Mouse (Mus musculus) left cerebral cortex, adult 11 months (tissue): ENCODE measurements around the gene Ank3.

Experiments used
- DNase-seq: peaks from one replicate; pipeline ENCODE4 v3.0.0; 2022; ENCODE audit warnings: low spot score

Gene Ank3

DNA sequence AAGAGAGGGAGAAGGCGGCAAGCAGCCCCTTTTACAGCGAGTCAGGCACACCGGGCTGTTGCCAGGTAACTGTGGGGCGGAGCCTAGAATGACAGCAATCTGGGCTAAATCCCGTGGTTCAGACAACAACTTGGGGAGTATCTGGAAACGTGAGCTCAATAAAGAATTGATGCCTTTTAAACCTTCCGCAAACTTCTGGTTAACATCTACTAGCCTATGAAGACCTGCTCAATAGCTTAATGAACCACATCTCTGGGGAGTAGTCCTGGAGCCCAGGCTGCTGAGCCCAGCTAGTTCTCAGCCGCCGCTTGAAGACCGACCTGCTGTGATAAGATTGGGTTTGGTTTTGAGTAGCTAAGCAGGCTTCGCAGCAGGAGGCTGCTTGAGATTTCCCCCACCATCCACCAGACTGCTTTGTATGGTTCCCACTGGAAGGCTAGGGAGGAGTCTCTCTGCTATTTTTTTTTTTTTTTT lies 175.7 kb downstream of the Ank3 start:
- no peak for DNase-seq

DNA sequence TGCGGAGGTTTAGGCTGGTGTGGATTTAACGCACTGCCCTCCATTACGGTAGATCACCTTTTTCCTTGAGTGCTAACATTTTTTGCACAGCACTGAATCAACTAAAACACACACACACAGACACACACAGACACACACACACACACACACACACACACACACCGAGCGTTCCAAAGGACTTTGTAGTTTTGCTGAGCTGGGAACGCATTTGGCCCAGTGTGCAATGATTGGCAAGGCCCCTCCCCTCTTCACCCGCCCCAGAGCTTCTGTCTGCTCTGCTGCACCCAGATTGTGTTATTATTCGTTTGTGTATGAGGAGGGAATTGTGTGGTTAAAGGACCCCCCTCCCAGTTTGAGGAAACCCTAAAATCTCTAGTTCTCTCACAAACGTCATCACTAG lies 176.3 kb downstream of the Ank3 start:
- no peak for DNase-seq

DNA sequence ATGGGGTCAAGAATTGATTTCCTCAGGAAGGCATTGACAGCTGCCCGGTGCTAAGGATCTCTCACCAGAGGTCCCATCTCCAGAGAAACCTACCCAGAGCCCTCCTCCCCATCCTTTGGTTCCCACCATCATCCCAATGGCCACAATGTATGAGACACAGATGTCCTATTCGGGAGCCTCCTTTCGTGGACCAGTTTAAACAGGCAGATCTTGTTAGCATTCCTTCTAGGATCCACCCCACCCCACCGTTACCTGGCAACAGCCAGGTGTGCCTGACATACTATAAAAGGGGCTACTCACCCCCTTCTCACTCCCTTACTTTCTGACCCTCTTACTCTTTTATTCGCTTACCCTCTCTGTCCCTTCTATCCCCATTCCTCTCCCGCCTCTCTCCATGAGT lies 176.9 kb downstream of the Ank3 start:
- DNase-seq = no peak

DNA sequence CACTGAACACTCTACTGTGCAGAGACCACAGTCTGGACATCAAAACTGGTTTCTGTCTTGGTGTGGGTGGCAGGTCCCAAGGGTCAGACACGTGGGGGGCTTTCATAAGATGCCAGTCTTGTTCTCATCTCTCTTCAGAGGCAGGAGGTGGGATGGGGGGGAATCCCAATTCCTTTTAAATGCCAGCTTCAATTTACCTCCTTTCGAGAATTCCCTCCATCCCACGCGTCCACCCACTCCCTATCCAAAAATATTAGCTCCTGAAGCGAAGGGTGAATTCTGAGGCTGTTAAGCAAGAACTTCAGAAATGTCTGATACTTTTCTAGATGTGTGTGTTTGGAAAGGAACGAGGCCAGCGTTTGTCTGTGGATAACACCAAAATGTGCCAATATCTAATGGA lies 177.7 kb downstream of the Ank3 start:
- peak; percentile 52 for DNase-seq

DNA sequence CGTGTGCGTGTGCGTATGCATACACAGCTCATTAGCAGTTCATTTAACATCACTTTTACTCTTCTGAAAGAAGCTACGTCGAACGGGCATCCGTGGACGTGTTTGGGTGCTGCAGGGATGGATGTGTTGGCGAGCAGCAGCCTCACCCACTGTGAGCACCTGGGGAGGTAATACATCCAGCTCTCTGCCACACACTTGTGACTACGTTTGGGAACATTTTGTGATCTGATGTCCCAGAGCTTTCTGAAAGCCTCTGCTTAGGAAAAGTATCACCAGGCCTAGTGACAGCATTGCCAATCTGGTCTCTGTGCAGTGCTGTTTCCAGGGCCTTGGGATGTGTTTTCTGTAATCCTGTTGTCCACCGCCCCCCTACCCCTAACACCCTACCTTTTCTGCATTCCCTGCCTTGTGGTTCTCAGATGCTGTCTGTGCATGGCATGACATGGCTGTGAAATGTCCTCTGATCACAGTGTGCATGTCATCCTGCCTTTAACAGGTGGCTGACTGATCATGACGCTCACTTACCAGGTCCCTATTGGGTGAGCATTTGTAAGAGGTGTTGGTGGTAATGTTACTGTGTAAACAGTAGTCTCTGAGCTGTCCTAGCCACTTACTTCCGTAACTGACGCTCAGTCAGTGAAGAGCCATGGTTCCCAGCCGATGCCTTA lies 178.6 kb downstream of the Ank3 start:
- no peak for DNase-seq

DNA sequence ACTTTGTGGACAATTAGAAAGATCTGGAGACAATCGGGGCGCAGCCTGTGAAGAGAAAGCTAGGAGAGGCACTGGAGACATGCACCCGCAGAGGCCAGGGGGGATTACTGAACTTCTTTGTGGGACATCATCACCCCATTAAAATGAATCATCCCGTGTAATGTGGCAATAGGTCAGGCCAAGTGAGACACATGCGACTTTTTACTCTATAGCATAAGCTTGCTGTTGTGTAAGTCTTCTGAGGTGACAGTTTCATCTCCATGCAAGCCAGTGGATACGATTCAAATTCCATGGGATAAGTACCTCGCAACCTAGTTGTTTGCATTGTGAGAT lies 179.1 kb downstream of the Ank3 start:
- DNase-seq = no peak

DNA sequence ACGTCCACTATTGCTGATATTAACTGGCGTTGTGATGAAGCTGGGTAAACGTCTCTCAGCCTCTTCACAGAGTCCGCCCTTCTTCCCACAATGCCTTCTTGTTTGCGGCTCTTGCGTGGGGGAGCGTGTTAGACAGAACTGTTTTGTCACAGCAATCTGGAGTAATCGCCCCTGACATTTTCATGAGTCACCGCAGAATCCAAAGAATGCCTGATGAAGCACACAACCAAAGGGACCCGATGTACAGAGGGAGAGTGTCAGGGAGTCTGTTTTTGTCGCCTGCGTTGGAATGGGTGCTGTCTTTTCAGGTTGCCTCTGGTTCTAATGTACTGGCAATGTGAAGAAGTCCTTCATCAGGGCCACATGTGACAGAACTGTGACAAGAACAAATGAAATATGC lies 181.0 kb downstream of the Ank3 start:
- DNase-seq = peak; percentile 47

DNA sequence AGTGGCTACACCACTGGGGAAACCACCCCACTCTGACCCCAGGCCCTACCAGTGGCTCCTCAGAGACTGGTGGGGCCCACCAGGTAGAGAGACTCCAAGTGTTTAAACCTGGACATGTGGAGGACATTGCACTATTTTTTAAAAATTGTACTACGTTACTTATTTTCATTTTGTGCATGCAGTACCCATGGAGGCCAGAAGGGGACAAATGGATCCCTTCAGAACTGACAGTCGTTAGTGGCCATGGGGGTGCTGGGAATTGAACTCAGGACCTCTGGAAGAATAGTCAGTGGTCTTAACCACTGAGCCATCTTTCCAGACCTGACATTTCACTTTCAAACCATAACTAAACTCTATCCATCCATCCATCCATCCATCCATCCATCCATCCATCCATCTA lies 183.0 kb downstream of the Ank3 start:
- no peak for DNase-seq

DNA sequence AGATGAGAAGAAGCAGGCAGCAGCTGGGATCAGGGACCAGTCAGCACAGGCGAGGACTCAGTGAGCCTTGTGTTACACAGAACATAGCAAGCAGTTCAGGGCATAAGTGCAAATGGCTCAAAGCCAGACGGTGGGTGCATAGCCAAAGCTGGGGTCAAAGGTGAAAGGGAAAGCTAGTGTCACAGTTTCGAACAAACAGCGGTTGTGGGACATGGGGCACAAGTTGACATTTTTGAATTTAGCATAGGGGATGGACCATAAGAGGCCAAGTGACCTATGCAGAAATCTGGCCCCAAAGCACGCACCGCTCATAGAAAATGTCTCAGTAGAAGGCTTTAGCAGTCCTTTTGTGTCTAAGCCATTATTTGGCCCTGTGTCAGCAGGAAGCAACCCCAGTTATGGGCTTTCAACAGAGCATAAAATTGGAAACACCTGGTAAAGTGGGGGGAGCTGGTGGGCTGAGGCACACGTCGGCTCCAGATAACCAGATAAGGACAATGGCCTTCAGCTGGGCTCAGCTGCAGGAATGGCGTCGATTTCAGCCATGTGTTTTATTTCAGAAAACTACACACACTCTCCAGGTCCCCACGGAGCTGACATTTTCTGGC lies 185.4 kb downstream of the Ank3 start:
- DNase-seq = no peak

DNA sequence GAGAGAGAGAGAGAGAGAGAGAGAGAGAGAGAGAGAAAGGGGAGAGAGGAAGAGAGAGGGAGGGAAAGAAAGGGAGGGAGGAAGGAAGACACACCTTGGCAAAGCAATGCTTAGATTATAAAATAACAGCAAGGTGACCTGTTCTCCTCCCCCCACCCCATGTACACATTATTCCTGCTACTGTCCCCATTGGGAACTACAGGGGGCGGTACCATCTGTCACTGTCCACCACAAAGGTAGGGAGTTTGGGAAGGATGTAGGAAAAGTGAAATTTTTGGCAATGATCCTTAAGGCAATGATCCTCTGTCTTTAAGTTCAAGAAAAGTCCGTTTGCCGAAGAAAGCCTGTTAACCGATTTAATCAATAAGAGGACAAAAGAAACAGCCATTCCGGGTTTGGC lies 186.0 kb downstream of the Ank3 start:
- DNase-seq = no peak

DNA sequence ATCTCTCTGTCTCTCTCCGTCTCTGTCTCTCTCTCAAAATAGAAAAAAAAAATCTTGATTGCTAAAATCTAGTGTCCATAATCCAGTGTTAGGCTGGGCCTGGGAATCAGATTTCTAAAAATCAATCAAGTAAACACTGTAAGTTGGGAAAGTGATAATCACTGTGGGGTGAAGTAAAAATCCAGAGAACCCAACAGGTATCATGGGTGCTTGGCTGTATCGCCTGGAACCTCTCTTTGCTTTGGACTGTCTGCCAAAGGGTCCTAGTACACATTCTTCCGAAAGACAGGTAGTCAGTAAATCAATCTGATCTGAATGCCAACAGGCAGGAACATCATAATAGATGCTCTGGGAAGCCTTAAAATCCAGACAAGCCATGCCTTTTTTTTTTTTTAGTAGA lies 186.7 kb downstream of the Ank3 start:
- no peak for DNase-seq

DNA sequence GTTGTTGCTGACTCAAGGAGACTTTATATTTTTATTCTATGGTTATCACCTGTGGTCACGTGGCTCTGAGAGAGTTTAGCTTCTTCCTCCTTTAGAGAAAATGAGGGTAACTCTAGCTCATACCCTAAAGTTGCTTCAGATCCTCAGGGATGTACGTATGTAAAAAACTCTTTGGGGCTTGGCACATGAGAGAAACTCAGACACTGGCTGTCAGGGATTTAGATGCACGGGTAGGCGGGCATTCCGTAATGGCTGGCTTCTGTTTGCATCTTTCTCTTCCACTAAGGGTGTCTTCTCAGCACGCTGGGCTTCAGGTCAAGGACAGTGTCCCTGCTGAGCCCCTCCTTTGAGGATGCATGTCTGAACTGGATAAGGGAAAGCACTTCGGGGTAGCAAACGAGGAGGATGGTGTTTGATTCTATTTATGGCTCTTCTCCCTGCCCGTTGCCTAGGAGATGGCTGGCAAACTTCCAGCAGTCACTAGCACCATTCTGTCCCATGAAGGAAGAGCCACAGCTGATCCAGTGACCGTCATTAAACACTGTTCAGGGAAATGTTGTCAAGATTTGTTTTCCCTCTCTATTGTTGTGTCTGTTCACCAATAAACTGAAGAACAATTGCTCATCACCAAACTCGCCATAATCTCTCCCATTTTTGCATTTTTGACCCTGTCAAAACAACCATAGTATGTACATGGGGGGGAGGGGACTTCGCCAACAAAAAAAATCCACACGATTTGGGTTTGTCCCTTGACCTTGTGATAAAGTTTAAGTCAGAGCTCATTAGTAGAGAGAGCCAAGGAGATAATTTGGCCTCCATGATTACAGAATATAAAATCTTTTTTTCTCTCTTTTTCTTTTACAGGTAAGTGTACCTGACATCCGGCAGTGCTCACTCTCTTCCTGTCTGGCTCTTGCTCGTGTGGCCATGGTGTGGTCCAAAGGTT lies 195.9 kb downstream of the Ank3 start:
- peak; percentile 53 for DNase-seq

DNA sequence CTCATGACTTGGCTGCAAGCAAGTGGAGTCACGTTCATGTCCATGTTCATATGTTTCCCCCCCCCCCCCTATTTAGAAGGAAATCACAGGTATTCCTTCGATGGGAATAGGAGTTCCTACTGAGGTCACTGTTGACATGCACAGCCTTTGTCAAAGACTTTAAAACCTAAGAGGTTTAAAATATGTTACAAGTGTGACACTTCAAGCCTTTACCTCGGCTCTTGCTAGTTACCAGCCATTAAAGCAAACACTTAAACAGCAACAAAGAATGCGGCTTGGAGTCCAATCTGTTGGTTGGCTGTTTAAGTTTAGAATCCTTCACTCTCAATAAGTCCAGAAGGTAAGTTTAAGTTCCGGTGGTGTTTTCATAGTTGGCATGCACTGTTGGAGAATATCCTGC lies 196.9 kb downstream of the Ank3 start:
- DNase-seq = no peak

DNA sequence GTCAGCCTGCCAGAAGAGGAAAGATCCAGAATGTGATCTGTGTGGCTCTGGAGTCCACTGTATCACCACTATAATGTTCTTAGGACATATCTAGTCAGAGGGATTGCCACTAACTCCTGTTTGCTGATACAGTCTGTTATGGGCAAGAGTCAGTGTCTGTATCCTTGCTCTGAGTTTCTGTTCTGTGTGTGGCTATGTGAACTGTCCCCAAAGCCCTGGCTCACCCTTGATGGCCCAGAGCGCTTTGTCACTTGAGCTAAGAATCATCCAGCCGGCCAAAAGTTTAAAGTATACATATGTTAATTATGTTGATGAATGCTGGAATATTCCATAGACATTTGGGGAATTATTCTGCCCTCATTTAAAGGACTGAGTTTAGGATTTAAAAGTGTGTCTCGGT lies 202.9 kb downstream of the Ank3 start:
- no peak for DNase-seq

DNA sequence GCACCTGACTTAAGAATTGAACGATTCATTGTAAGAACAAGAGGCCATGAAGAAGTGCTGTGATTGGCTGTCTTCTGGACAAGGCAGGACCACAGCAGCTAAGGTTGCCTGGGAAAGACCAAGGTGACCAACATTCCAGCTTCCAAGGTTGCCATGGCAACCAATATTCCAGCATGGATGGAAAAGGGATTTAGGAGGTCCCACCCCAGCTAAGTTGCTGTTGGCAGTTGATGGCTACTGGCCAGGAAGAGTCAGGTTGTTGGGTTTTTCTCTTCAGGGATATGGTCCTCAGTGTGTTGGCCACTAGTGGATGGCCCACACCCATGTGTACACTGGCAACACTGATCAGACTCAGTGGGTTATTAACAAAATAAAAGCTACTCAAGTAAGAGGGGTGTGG lies 204.1 kb downstream of the Ank3 start:
- DNase-seq = no peak

DNA sequence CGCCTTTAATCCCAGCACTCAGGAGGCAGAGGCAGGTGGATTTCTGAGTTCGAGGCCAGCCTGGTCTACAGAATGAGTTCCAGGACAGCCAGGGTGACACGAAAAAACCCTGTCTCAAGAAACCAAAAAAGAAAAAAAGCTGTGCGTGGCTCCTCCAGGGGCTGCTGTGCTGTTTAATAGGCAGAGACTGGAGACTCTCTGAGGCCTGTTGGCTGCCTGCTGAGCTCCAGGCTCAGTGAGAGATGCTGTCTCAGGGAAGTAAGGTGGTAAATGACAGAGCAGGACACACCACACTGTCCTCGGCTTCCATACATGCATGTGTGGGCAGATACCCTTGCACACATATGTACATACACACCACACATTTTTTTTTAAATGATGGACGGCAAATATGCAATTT lies 206.0 kb downstream of the Ank3 start:
- no peak for DNase-seq

DNA sequence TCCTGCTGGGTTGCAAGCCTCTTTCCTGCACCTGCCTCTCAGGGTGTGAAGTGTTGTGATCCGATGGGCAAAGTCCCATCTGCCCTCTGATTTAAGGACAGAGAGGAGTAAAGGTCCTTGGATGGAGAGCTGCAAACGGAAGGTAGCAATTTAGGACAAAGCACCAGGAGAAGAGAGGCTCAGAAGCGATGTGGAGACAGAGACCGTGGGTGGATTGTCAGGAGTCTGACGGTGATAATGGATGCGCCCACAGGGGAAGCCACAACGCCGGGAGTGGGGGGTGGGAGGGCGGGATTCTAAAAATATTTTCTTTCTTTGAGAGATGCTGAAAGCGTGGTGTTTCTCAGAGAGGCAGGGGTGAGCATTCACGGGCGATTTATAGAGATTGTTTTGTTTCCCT lies 206.6 kb downstream of the Ank3 start:
- no peak for DNase-seq

DNA sequence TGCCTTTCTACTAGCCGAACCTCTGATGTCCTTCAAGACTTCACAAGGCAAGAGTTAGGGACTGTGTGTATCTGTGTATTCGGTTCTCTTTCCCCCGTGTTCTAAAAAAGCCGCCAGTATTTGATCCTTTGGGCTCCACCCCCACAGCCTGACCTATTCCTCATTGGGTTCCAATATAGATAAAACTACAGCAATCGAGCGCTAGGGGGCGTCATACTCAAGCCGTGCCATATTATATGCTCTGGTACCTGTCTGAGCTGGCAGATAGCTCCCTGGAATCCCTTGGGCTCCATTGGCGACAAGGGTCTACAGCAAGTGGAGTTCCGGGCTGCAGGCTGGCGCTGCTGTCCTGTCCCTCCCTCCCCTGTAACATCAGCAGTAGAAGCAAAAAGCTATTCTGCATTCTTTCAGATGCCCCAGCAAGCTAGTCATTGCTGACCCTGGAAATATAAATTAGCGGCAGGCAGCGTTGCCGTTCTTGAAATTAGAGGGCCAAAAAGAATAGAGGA lies 209.1 kb downstream of the Ank3 start:
- no peak for DNase-seq

DNA sequence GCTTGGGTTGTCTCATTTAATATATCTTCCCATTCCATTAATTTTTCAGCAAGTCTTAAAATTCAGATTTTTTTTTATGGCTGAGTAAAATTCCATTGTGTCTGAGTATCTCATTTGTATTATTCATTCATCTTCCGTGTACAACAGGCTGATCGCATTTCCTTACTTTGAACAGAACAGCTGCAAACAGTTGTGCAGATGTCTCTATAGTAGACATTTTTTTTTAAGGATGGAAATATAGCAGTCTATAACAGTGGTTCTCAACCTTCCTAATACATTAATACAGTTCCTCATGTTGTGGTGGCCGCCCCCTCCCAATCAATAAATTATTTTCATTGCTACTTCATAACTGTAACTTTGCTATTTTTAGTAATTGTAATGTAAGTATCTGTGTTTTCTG lies 212.7 kb downstream of the Ank3 start:
- no peak for DNase-seq

DNA sequence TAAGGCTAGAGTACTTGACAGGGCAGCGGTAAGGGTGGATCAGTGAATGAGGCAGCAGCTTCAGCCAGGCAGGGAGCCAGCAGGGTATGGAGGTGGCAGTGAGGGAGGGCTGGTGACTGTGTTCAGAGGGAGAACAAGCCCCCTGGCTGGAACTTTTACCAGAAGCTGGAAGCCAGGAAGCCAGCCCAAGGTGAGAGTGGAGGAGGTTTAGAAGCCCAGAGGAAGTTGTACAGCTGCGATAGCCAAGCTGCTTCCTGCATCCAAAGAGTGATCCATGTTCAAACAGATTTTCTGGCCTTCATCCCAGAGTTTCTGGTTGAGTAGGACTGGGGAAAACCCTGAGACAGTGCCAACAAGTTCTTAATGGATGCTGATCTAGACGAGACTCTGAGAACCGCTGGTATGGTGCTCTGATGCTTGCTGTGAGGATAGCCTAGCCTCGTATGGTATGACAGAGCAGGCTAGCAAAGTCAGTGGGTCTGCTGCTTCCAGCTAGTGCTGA lies 213.3 kb downstream of the Ank3 start:
- no peak for DNase-seq

DNA sequence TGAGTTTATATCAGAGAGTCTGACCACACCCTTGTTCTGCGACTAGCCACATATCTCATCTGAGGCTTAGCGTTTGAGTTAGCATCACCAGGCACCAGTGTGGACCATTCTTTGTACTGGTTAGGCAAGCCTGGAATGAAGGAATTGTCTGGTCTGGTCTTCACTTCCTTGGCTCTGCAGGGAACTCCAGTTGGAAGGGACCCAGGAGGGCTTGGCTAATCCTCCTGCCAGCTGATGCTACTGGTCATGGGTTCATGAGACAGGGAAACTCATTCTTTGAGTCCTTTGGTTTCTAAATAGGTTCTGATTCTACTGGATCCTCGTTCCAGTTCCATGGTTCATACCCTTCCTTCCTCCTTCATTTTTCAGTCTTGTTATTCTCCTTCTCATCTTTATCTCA lies 218.4 kb downstream of the Ank3 start:
- DNase-seq = no peak

DNA sequence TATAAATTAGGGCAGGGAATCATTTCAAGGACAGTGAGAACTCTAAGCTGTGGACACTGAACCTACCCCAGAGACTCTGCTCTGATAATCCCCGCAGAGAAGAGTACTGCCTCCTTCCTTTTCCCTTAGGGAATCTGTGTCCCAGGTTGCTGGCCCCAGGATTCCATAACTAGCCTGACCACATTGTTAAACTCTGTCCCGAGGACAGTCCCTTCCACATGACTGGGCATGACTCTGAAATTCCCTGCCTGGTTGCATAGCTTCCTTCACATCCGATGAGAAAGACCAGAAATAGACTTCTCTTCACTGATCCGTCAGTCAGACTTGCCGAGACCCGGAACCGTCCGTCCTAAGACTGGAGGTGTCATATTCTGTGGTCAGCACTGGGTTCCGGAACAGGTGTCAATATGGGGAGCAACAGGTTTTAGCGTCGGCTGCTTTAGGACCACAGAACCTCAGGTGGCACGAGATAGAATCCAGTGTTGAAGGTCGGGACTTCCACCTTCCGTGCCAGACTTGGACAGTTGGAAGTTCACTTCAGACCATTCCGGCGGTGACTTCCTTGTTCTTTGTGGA lies 219.1 kb downstream of the Ank3 start:
- DNase-seq = no peak
